8 mouse cellular contexts compared by ENCODE assay signal in the genomic region with DNA sequence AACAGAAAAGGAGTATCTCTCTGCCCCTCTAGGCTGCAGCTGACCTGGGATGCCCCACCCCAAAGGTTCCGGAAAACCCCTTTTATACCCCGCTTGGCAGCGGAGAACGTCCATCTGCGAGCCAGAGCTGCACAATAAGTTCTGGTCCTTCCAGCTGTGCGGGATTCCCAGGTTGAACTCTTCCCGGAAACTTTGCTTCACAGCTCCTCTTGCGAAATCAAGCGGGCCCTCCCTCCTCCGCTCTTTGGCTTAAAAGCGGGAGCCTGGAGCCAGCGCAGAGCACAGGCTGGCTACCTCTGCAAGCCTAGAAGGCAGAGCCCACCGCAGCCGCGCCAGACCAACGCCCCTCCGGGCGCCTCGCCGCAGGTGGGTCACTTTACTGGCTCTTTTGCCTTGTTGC. TPM values are rescaled to one million over a fixed set of nuclear protein-coding genes. Genes with fewer than 3 reads are reported as not detected.
DNase-seq lines count a peak whose midpoint lies in the region; ATAC-seq and TF ChIP-seq lines count a peak whose summit lies in the region.

A gene (plus strand): TSS at position 282 of the 400 bp plus-strand sequence.

- H3K9me3 ChIP-seq in forebrain, embryonic 11.5 days (ENCODE audit: control insufficient read depth, low read length) = no peaks in the 10 kb centered on the region
- H3K9me3 ChIP-seq in heart, postnatal 0 days (replicated peaks; ENCODE audit: control insufficient read depth, low read length) = no peaks in the 10 kb centered on the region
- H3K9me3 ChIP-seq in stomach, postnatal 0 days (ENCODE audit: control insufficient read depth, low read length) = no peaks in the 10 kb centered on the region

- WGBS in forebrain, embryonic 11.5 days = 4% methylated on average over 20 of the region's 20 CpGs
- WGBS in heart, postnatal 0 days = 6% methylated on average over 20 of the region's 20 CpGs
- WGBS in stomach, postnatal 0 days = 4% methylated on average over 20 of the region's 20 CpGs

- peak within 1 kb of the TSS; percentile 30 for H3K9ac ChIP-seq in forebrain, embryonic 11.5 days (ENCODE audit: low read length)
- peak within 1 kb of the TSS; percentile 38 for H3K9ac ChIP-seq in heart, postnatal 0 days (replicated peaks; ENCODE audit: low read depth, low read length)
- peak within 1 kb of the TSS; percentile 43 for H3K9ac ChIP-seq in stomach, postnatal 0 days (ENCODE audit: low read length)

- H3K36me3 ChIP-seq in forebrain, embryonic 11.5 days (ENCODE audit: control insufficient read depth, insufficient read depth, low read length) = no peaks in the 10 kb centered on the region
- no peaks in the 10 kb centered on the region for H3K36me3 ChIP-seq in heart, postnatal 0 days (replicated peaks; ENCODE audit: control insufficient read depth, insufficient read depth, low read length)
- no peaks in the 10 kb centered on the region for H3K36me3 ChIP-seq in stomach, postnatal 0 days (ENCODE audit: control insufficient read depth, insufficient read depth, low read length)

- ATAC-seq in forebrain, embryonic 11.5 days (replicated peaks; ENCODE audit: low FRiP score) = peak; percentile 55
- ATAC-seq in heart, postnatal 0 days (ENCODE audit: insufficient read depth, low read depth) = no peak; the same call in 1 of the 2 replicates
- ATAC-seq in megakaryocyte progenitor cell, adult 5-6 weeks (replicated peaks; ENCODE audit: poor library complexity) = peak; percentile 55
- ATAC-seq in stomach, postnatal 0 days (ENCODE audit: low FRiP score, low TSS enrichment) = peak; percentile 68

- no peak for TF ChIP-seq EP300 in heart, postnatal 0 days (IDR thresholded peaks at IDR 0.05; ENCODE audit: low read depth)
- no peak for TF ChIP-seq EP300 in stomach, postnatal 0 days (optimal IDR thresholded peaks at IDR 0.05)

- no peak for TF ChIP-seq CTCF in heart, postnatal 0 days (IDR thresholded peaks at IDR 0.05; ENCODE audit: low read depth)
- TF ChIP-seq CTCF in stomach, postnatal 0 days (IDR thresholded peaks at IDR 0.05; ENCODE audit: low read depth) = no peak

- no peaks in the 10 kb centered on the region for H3K4me1 ChIP-seq in forebrain, embryonic 11.5 days (replicated peaks; ENCODE audit: control insufficient read depth, insufficient read depth, low read length)
- H3K4me1 ChIP-seq in heart, postnatal 0 days (ENCODE audit: control insufficient read depth, insufficient read depth) = peaks cover 13% of the 10 kb centered on the region; the same call in 1 of the 2 replicates
- peaks cover 4% of the 10 kb centered on the region; the same call in 1 of the 2 replicates for H3K4me1 ChIP-seq in stomach, postnatal 0 days (replicated peaks; ENCODE audit: control insufficient read depth, insufficient read depth)

- H3K4me3 ChIP-seq in forebrain, embryonic 11.5 days (ENCODE audit: low read depth, low read length) = peak within 1 kb of the TSS; percentile 17; the same call in 1 of the 2 replicates
- H3K4me3 ChIP-seq in heart, postnatal 0 days (ENCODE audit: low read depth, low read length) = peak within 1 kb of the TSS; percentile 36
- peak within 1 kb of the TSS; percentile 33 for H3K4me3 ChIP-seq in stomach, postnatal 0 days (ENCODE audit: low read depth, low read length)

- no peak within 1 kb of the TSS for H3K27ac ChIP-seq in forebrain, embryonic 11.5 days (ENCODE audit: low read depth, low read length)
- no peak within 1 kb of the TSS for H3K27ac ChIP-seq in heart, postnatal 0 days (ENCODE audit: low read depth)
- H3K27ac ChIP-seq in stomach, postnatal 0 days (replicated peaks) = no peak within 1 kb of the TSS

- DNase-seq in right cerebral cortex, postnatal 4 days = peak; percentile 4
- DNase-seq in right cerebral cortex, postnatal 25 days = no peak
- DNase-seq in forebrain, embryonic 11.5 days (ENCODE audit: low spot score) = peak; percentile 54
- DNase-seq in heart, postnatal 0 days (ENCODE audit: low spot score) = peak; percentile 10
- DNase-seq in kidney, postnatal 36 days = peak; percentile 41 to 51
- peak; percentile 69 for DNase-seq in stomach, postnatal 0 days (ENCODE audit: low spot score)
- DNase-seq in cerebellum, adult 9-11 months = no peak

- H3K4me2 ChIP-seq in forebrain, embryonic 11.5 days (ENCODE audit: low read depth, low read length, severe bottlenecking) = peak within 1 kb of the TSS; percentile 51
- H3K4me2 ChIP-seq in heart, postnatal 0 days (ENCODE audit: low read depth, low read length) = peak within 1 kb of the TSS; percentile 60
- H3K4me2 ChIP-seq in stomach, postnatal 0 days (replicated peaks; ENCODE audit: low read depth) = peak within 1 kb of the TSS; percentile 58

- H3K27me3 ChIP-seq in forebrain, embryonic 11.5 days (ENCODE audit: control insufficient read depth, insufficient read depth, low read length) = no peaks in the 10 kb centered on the region
- H3K27me3 ChIP-seq in heart, postnatal 0 days (ENCODE audit: control insufficient read depth, insufficient read depth, low read length) = no peaks in the 10 kb centered on the region
- no peaks in the 10 kb centered on the region for H3K27me3 ChIP-seq in stomach, postnatal 0 days (ENCODE audit: control insufficient read depth, insufficient read depth, low read length)

RNA-seq across cellular contexts. Expression of the gene that starts here (rescaled TPM):
- 0.35 and 0.56 TPM in 2 replicates for polyA plus RNA-seq in forebrain, embryonic 11.5 days (2014; fragmentation: Nextera tagmentation; extraction: Ambion mirVana)
- 5.6 and 10.6 TPM in 2 replicates for total RNA-seq in heart, postnatal 0 days (2014; rRNA removed; ENCODE audit: low replicate concordance)
- polyA plus RNA-seq in heart, postnatal 0 days (2015; fragmentation: Nextera tagmentation; extraction: Ambion mirVana) = 7.0 and 8.2 TPM in 2 replicates
- total RNA-seq in megakaryocyte progenitor cell, adult 5-6 weeks (2015) = 0.12 TPM in 1 of 2 replicates, not detected in the other
- not detected in 2 replicates for total RNA-seq in megakaryocyte progenitor cell, adult 5-6 weeks (2017)
- 3.6 and 3.7 TPM in 2 replicates for polyA plus RNA-seq in stomach, postnatal 0 days (2015; fragmentation: Nextera tagmentation; extraction: Ambion mirVana)

Comparison
In these comparisons a context has a peak if more than half of its experiments do, and no peak if none do; other contexts are left out.
1. DNase-seq: peak in right cerebral cortex, postnatal 4 days (single experiment), heart, postnatal 0 days (single experiment), kidney, postnatal 36 days (2 of 2) and stomach, postnatal 0 days (single experiment); none in right cerebral cortex, postnatal 25 days (single experiment) and cerebellum, adult 9-11 months (single experiment).
2. Peak in DNase-seq, ATAC-seq, H3K4me3 ChIP-seq, H3K9ac ChIP-seq and H3K4me2 ChIP-seq in forebrain, embryonic 11.5 days; RNA of the gene not detected or under 1 TPM.
3. Peak in ATAC-seq in megakaryocyte progenitor cell, adult 5-6 weeks; RNA of the gene not detected or under 1 TPM.
4. Peak in every context shown above with its lines, with median percentiles within 50 percentile points of each other: H3K4me2 ChIP-seq, H3K4me3 ChIP-seq and H3K9ac ChIP-seq.